Mouse (Mus musculus): ENCODE data around the gene Wdr18. TPM values are rescaled to one million over a fixed set of nuclear protein-coding genes. Genes with fewer than 3 reads are reported as not detected.

The Wdr18 gene
- 73.2 and 84.4 TPM in 2 replicates for polyA plus RNA-seq (2014; fragmentation: Nextera tagmentation; extraction: Ambion mirVana)

- Histone ChIP-seq H3K27me3 (ENCODE audit: control insufficient read depth, insufficient read depth, low read length) (no peaks in the 10 kb centered on the region), H3K4me3 (ENCODE audit: control insufficient read depth in 1 of 2, insufficient read depth in 1 of 2, low read depth in 1 of 2, low read length in 2 of 2) (peak within 1 kb of the TSS; percentile 89 to 92), H3K9ac (ENCODE audit: low read length) (peak within 1 kb of the TSS; percentile 86), H3K27ac (replicated peaks in 1 of 2; ENCODE audit: control insufficient read depth in 1 of 2, insufficient read depth in 1 of 2, low read depth in 2 of 2, low read length in 2 of 2) (peak within 1 kb of the TSS; percentile 28 to 53; a peak in 3 of 4 replicates), H3K4me2 (ENCODE audit: low read length) (peak within 1 kb of the TSS; percentile 90), H3K4me1 (ENCODE audit: control insufficient read depth in 2 of 2, insufficient read depth in 2 of 2, low read length in 2 of 2) (peaks cover 3 to 8% of the 10 kb centered on the region in 2 experiments), H3K9me3 (ENCODE audit: control insufficient read depth, low read length) (no peaks in the 10 kb centered on the region), H3K36me3 (ENCODE audit: control insufficient read depth, insufficient read depth, low read length) (peaks cover 41% of the 10 kb centered on the region)
- under 1% methylated on average over 61 of the region's 61 CpGs for WGBS
- peak; percentile 89 for ATAC-seq (ENCODE audit: insufficient number of reproducible peaks, insufficient read depth, low FRiP score, low read depth)
These were observed at the start of gene Wdr18 for GRCm38 (mm10) chr10:79959847-79960601. TSS of gene Wdr18 (plus strand) at chr10:79960152.

- WGBS, result 94% methylated on average over 4 of the region's 4 CpGs
- peaks cover 5 to 15% of the 10 kb centered on the region in 2 experiments; a peak in 3 of 4 replicates for H3K4me1 ChIP-seq (ENCODE audit: control insufficient read depth in 2 of 2, insufficient read depth in 2 of 2, low read length in 2 of 2)
- H3K27me3 ChIP-seq (ENCODE audit: control insufficient read depth, insufficient read depth, low read length), result no peaks in the 10 kb centered on the region
- H3K27ac ChIP-seq (replicated peaks in 1 of 2; ENCODE audit: control insufficient read depth in 1 of 2, insufficient read depth in 1 of 2, low read depth in 2 of 2, low read length in 2 of 2), result no peak within 1 kb of the TSS
- no peaks in the 10 kb centered on the region for H3K9me3 ChIP-seq (ENCODE audit: control insufficient read depth, low read length)
- no peak for ATAC-seq (ENCODE audit: insufficient number of reproducible peaks, insufficient read depth, low FRiP score, low read depth)
- no peak within 1 kb of the TSS for H3K4me2 ChIP-seq (ENCODE audit: low read length)
- no peak within 1 kb of the TSS for H3K9ac ChIP-seq (ENCODE audit: low read length)
- H3K4me3 ChIP-seq (ENCODE audit: control insufficient read depth in 1 of 2, insufficient read depth in 1 of 2, low read depth in 1 of 2, low read length in 2 of 2), result no peak within 1 kb of the TSS
- H3K36me3 ChIP-seq (ENCODE audit: control insufficient read depth, insufficient read depth, low read length), result peaks cover 44% of the 10 kb centered on the region
These were observed 49.4 kb upstream of the Wdr18 start, which contains the start of gene Gm26602 for GRCm38 (mm10) chr10:79910556-79910955. TSS of gene Gm26602 (plus strand) at chr10:79910856.

GRCm38 (mm10) chr10:79912412-79912811, 47.5 kb upstream of the Wdr18 start:
- Histone ChIP-seq H3K27me3 (ENCODE audit: control insufficient read depth, insufficient read depth, low read length) (peaks cover 2% of the 10 kb centered on the region; the same call in 1 of the 2 replicates), H3K27ac (replicated peaks in 1 of 2; ENCODE audit: control insufficient read depth in 1 of 2, insufficient read depth in 1 of 2, low read depth in 2 of 2, low read length in 2 of 2) (no peak overlapping the region), H3K9ac (ENCODE audit: low read length) (no peak overlapping the region), H3K4me2 (ENCODE audit: low read length) (no peak overlapping the region), H3K4me1 (ENCODE audit: control insufficient read depth in 2 of 2, insufficient read depth in 2 of 2, low read length in 2 of 2) (peaks cover 9 to 25% of the 10 kb centered on the region in 2 experiments), H3K9me3 (ENCODE audit: control insufficient read depth, low read length) (no peaks in the 10 kb centered on the region), H3K4me3 (ENCODE audit: control insufficient read depth in 1 of 2, insufficient read depth in 1 of 2, low read depth in 1 of 2, low read length in 2 of 2) (no peak overlapping the region), H3K36me3 (ENCODE audit: control insufficient read depth, insufficient read depth, low read length) (peaks cover 26% of the 10 kb centered on the region)
- 70% methylated on average over 20 of the region's 20 CpGs for WGBS
- no peak for ATAC-seq (ENCODE audit: insufficient number of reproducible peaks, insufficient read depth, low FRiP score, low read depth)

DNA sequence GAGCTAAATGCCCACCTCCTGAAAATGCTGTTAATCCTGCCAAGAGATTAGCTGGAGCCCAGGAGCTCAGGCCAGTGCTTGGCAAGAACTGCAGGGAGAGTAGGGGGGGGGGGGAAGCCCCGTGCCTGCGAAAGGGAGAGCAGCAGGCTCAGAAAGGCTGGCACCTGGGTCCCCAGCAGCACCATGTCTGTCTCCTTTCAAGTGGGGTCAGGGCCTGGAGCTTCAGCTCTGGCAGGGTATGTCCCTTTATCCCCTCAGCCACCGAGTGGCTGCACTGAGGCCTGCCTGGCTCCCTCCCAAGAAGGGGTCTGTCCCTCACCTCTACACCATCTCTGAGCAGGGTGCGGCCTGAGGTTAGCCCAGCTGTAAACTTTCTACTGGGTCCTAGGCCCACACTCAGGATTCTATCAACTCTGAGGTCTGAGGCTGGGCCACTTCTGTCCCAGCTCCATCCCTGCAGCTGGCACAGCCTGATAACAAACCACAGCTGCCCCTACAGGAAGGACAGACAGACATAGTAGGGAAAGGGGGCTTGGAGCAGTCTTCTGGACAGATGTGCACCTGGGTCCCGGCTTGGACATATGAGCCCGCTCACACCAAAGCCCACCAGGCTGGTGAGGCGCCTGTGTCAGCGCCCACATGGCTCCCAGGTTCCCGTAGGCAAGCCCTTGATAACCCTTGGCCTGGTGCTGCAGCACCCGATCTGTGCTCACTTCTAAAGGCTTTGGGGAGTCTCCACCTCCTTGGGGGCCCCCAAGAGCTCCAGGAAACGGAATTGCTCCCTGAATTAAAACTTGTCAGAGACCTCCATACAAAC, 45.6 kb upstream of the Wdr18 start:
- no peak for ATAC-seq (ENCODE audit: insufficient number of reproducible peaks, insufficient read depth, low FRiP score, low read depth)
- 63% methylated on average over 11 of the region's 11 CpGs for WGBS
- no peak overlapping the region for H3K27ac ChIP-seq (replicated peaks in 1 of 2; ENCODE audit: control insufficient read depth in 1 of 2, insufficient read depth in 1 of 2, low read depth in 2 of 2, low read length in 2 of 2)

GRCm38 (mm10) chr10:79914948-79915596, 44.9 kb upstream of the Wdr18 start:
- ATAC-seq (ENCODE audit: insufficient number of reproducible peaks, insufficient read depth, low FRiP score, low read depth), result no peak
- Histone ChIP-seq H3K27ac (replicated peaks in 1 of 2; ENCODE audit: control insufficient read depth in 1 of 2, insufficient read depth in 1 of 2, low read depth in 2 of 2, low read length in 2 of 2) (no peak overlapping the region), H3K27me3 (ENCODE audit: control insufficient read depth, insufficient read depth, low read length) (peaks cover 28% of the 10 kb centered on the region), H3K4me2 (ENCODE audit: low read length) (no peak overlapping the region), H3K9ac (ENCODE audit: low read length) (peak overlapping the region; percentile 21; the same call in 1 of the 2 replicates), H3K9me3 (ENCODE audit: control insufficient read depth, low read length) (no peaks in the 10 kb centered on the region), H3K4me3 (ENCODE audit: control insufficient read depth in 1 of 2, insufficient read depth in 1 of 2, low read depth in 1 of 2, low read length in 2 of 2) (no peak overlapping the region), H3K4me1 (ENCODE audit: control insufficient read depth in 2 of 2, insufficient read depth in 2 of 2, low read length in 2 of 2) (peaks cover 13 to 26% of the 10 kb centered on the region in 2 experiments), H3K36me3 (ENCODE audit: control insufficient read depth, insufficient read depth, low read length) (peaks cover 23% of the 10 kb centered on the region)
- 74% methylated on average over 7 of the region's 7 CpGs for WGBS

More for the DNA sequence above, 45.6 kb upstream of the Wdr18 start:
- peaks cover 25% of the 10 kb centered on the region for H3K36me3 ChIP-seq (ENCODE audit: control insufficient read depth, insufficient read depth, low read length)
- H3K4me1 ChIP-seq (ENCODE audit: control insufficient read depth in 2 of 2, insufficient read depth in 2 of 2, low read length in 2 of 2), result peaks cover 13 to 29% of the 10 kb centered on the region in 2 experiments
- no peaks in the 10 kb centered on the region for H3K9me3 ChIP-seq (ENCODE audit: control insufficient read depth, low read length)
- H3K4me3 ChIP-seq (ENCODE audit: control insufficient read depth in 1 of 2, insufficient read depth in 1 of 2, low read depth in 1 of 2, low read length in 2 of 2), result no peak overlapping the region
- peak overlapping the region; percentile 21; the same call in 1 of the 2 replicates for H3K9ac ChIP-seq (ENCODE audit: low read length)
- peaks cover 21% of the 10 kb centered on the region for H3K27me3 ChIP-seq (ENCODE audit: control insufficient read depth, insufficient read depth, low read length)
- H3K4me2 ChIP-seq (ENCODE audit: low read length), result no peak overlapping the region

- peak overlapping the region in 1 of 2 experiments; percentile 69; a peak in 1 of 4 replicates for H3K27ac ChIP-seq (replicated peaks in 1 of 2; ENCODE audit: control insufficient read depth in 1 of 2, insufficient read depth in 1 of 2, low read depth in 2 of 2, low read length in 2 of 2)
- WGBS, result 14% methylated on average over 8 of the region's 8 CpGs
- peaks cover 38% of the 10 kb centered on the region for H3K27me3 ChIP-seq (ENCODE audit: control insufficient read depth, insufficient read depth, low read length)
- peaks cover 13% of the 10 kb centered on the region for H3K36me3 ChIP-seq (ENCODE audit: control insufficient read depth, insufficient read depth, low read length)
- peak overlapping the region; percentile 58 to 77 for H3K4me3 ChIP-seq (ENCODE audit: control insufficient read depth in 1 of 2, insufficient read depth in 1 of 2, low read depth in 1 of 2, low read length in 2 of 2)
- H3K4me1 ChIP-seq (ENCODE audit: control insufficient read depth in 2 of 2, insufficient read depth in 2 of 2, low read length in 2 of 2), result peaks cover 13 to 33% of the 10 kb centered on the region in 2 experiments
- no peak for ATAC-seq (ENCODE audit: insufficient number of reproducible peaks, insufficient read depth, low FRiP score, low read depth)
- H3K4me2 ChIP-seq (ENCODE audit: low read length), result peak overlapping the region; percentile 87
- peak overlapping the region; percentile 98 for H3K9ac ChIP-seq (ENCODE audit: low read length)
- H3K9me3 ChIP-seq (ENCODE audit: control insufficient read depth, low read length), result no peaks in the 10 kb centered on the region
These were observed 43.9 kb upstream of the Wdr18 start for GRCm38 (mm10) chr10:79916081-79916480.
